Mouse (Mus musculus) liver, adult 2 months (tissue): ENCODE data around the gene Rbp3. TPM values are rescaled to one million over a fixed set of nuclear protein-coding genes. Genes with fewer than 3 reads are reported as not detected.

Source experiments
- DNase-seq: peaks from one replicate; pipeline ENCODE4 v3.0.0-alpha.2; 2011; ENCODE audit warnings: low read depth, low spot score; ENCODE audit errors: extremely low read depth
- H3K27ac ChIP-seq: fragments of 200-500 bp; replicated peaks from 2 replicates; pipeline ENCODE4 v1.5.1; 2012; ENCODE audit warnings: low read depth, mild to moderate bottlenecking, control low read depth, inconsistent platforms, low read length; ENCODE audit not compliant: insufficient read depth
- H3K27me3 ChIP-seq: fragments of 200-500 bp; 2 replicates; pipeline ENCODE4 v1.6.1; 2012; ENCODE audit warnings: mild to moderate bottlenecking, moderate library complexity, low read length, inconsistent platforms; ENCODE audit not compliant: control insufficient read depth, insufficient read depth
- H3K36me3 ChIP-seq: fragments of 200-500 bp; 2 replicates; pipeline ENCODE4 v1.6.1; 2012; ENCODE audit warnings: low read length, inconsistent platforms; ENCODE audit not compliant: control insufficient read depth, insufficient read depth
- H3K4me1 ChIP-seq: fragments of 200-500 bp; 2 replicates; pipeline ENCODE4 v1.6.1; 2011; ENCODE audit warnings: low read length; ENCODE audit not compliant: control insufficient read depth, insufficient read depth
- H3K4me3 ChIP-seq: fragments of 200-500 bp; 2 replicates; pipeline ENCODE4 v1.5.1; 2011; ENCODE audit warnings: low read depth, mild to moderate bottlenecking, control low read depth, low read length, moderate library complexity; ENCODE audit not compliant: insufficient read depth
- H3K79me2 ChIP-seq: fragments of 200-500 bp; 2 replicates; pipeline ENCODE4 v1.6.1; 2012; ENCODE audit warnings: inconsistent platforms, mild to moderate bottlenecking, low read length, moderate library complexity; ENCODE audit not compliant: control insufficient read depth, insufficient read depth
- H3K9ac ChIP-seq: fragments of 200-500 bp; 2 replicates; pipeline ENCODE4 v1.6.1; 2012; ENCODE audit warnings: low read depth, mild to moderate bottlenecking, control low read depth, inconsistent platforms, low read length
- CTCF ChIP-seq: fragments of 200-500 bp; IDR thresholded peaks from 2 replicates; pipeline ENCODE4 v1.5.1; 2011; ENCODE audit warnings: low read depth, low read length, control low read depth
- POLR2A ChIP-seq: fragments of 200-500 bp; IDR thresholded peaks from 2 replicates; pipeline ENCODE4 v1.6.1; 2011; ENCODE audit warnings: low read length, control low read depth; ENCODE audit not compliant: insufficient read depth; ENCODE audit errors: extremely low read depth
- WGBS: fragments of 180-500 bp; shearing (Covaris S2); methylation state at CpG from one replicate; pipeline ENCODE4 v1.1.7; 2018; 5-methylcytosine and 5-hydroxymethylcytosine counted together
- polyA plus RNA-seq: library from polyadenylated mRNA; depleted of rRNA; stranded (reverse); fragments of >200 nt; gene quantifications from 2 replicates; pipeline ENCODE4 v1.2.3, GENCODE M21; 2012; rRNA removed
- total RNA-seq: library from RNA; depleted of rRNA; stranded (reverse); fragments of >200 nt; gene quantifications from 2 replicates; pipeline ENCODE4 v1.2.3, GENCODE M21; 2014; rRNA removed

The Rbp3 gene
- total and polyA plus RNA-seq, 2 experiments: not detected

GRCm38 (mm10) chr14:34000076-34000475, 46.3 kb downstream of the Rbp3 start:
- TF ChIP-seq CTCF (no peak), POLR2A (no peak)
- Histone ChIP-seq H3K27me3 (no peaks in the 10 kb centered on the region), H3K79me2 (no peaks in the 10 kb centered on the region), H3K36me3 (no peaks in the 10 kb centered on the region), H3K4me1 (no peaks in the 10 kb centered on the region), H3K9ac (no peak overlapping the region), H3K27ac (no peak overlapping the region), H3K4me3 (no peak overlapping the region)
- no peak for DNase-seq

GRCm38 (mm10) chr14:34001445-34001844, 47.6 kb downstream of the Rbp3 start:
- Histone ChIP-seq H3K79me2 (no peaks in the 10 kb centered on the region), H3K27ac (no peak overlapping the region), H3K4me3 (no peak overlapping the region), H3K9ac (no peak overlapping the region), H3K4me1 (no peaks in the 10 kb centered on the region), H3K27me3 (no peaks in the 10 kb centered on the region), H3K36me3 (no peaks in the 10 kb centered on the region)
- DNase-seq: no peak
- TF ChIP-seq POLR2A (no peak), CTCF (no peak)

GRCm38 (mm10) chr14:34002358-34002757, 48.6 kb downstream of the Rbp3 start:
- Histone ChIP-seq H3K36me3 (no peaks in the 10 kb centered on the region), H3K27ac (no peak overlapping the region), H3K9ac (no peak overlapping the region), H3K4me1 (no peaks in the 10 kb centered on the region), H3K4me3 (no peak overlapping the region), H3K79me2 (no peaks in the 10 kb centered on the region), H3K27me3 (no peaks in the 10 kb centered on the region)
- TF ChIP-seq POLR2A: no peak
- TF ChIP-seq CTCF: no peak
- WGBS: 83% methylated on average over 5 of the region's 5 CpGs
- no peak for DNase-seq

Other genes starting within 250 kb of the Rbp3 start
- 0.92 and 1.3 TPM in 2 replicates for gene Gdf10, start 30.4 kb upstream of the Rbp3 start, total RNA-seq
- gene Gdf10, start 30.4 kb upstream of the Rbp3 start, polyA plus RNA-seq: 3.1 and 3.6 TPM in 2 replicates
- 12.3 and 13.1 TPM in 2 replicates for gene Gdf2, start 13.0 kb upstream of the Rbp3 start, total RNA-seq
- gene Gdf2, start 13.0 kb upstream of the Rbp3 start, polyA plus RNA-seq: 4.9 and 5.4 TPM in 2 replicates
- under 0.01 TPM in 2 replicates for gene Zfp488, start 24.8 kb downstream of the Rbp3 start, total RNA-seq
- not detected in 2 replicates for gene Zfp488, start 24.8 kb downstream of the Rbp3 start, polyA plus RNA-seq
- gene Gm30083, start 61.2 kb downstream of the Rbp3 start, total RNA-seq: not detected in 2 replicates
- not detected in 2 replicates for gene Gm30083, start 61.2 kb downstream of the Rbp3 start, polyA plus RNA-seq
- not detected in 2 replicates for gene Gm5460, start 62.8 kb downstream of the Rbp3 start, total RNA-seq
- gene Gm5460, start 62.8 kb downstream of the Rbp3 start, polyA plus RNA-seq: not detected in 2 replicates
- not detected in 2 replicates for gene Antxrl, start 98.7 kb downstream of the Rbp3 start, total RNA-seq
- not detected in 2 replicates for gene Antxrl, start 98.7 kb downstream of the Rbp3 start, polyA plus RNA-seq
- 0.07 TPM in 1 of 2 replicates, not detected in the other for gene Anxa8, start 132.0 kb downstream of the Rbp3 start, total RNA-seq
- gene Anxa8, start 132.0 kb downstream of the Rbp3 start, polyA plus RNA-seq: not detected in 2 replicates
- gene A630023A22Rik, start 148.8 kb downstream of the Rbp3 start, total RNA-seq: not detected in 2 replicates
- not detected in 2 replicates for gene A630023A22Rik, start 148.8 kb downstream of the Rbp3 start, polyA plus RNA-seq
- gene Npy4r, start 198.5 kb downstream of the Rbp3 start, total RNA-seq: under 0.01 TPM in 1 of 2 replicates, not detected in the other
- gene Npy4r, start 198.5 kb downstream of the Rbp3 start, polyA plus RNA-seq: not detected in 2 replicates
- under 0.01 and 0.09 TPM in 2 replicates for gene Gprin2, start 247.7 kb downstream of the Rbp3 start, total RNA-seq
- 0.01 TPM in 1 of 2 replicates, not detected in the other for gene Gprin2, start 247.7 kb downstream of the Rbp3 start, polyA plus RNA-seq